Mouse (Mus musculus): ENCODE measurements around the gene Ackr1.

Ackr1 gene

GRCm38 (mm10) chr1:173333312-173334253 lies at the start of gene Ackr1:
Gene Ackr1 (minus strand): TSS chr1:173333750.
- DNase-seq (ENCODE audit: low spot score in 2 of 2): peak; percentile 67 to 76

- no peak for DNase-seq (ENCODE audit: low spot score in 2 of 2)
Observed at GRCm38 (mm10) chr1:173381436-173381835, 47.9 kb upstream of the Ackr1 start.

- peak in 1 of 2 experiments; percentile 34 for DNase-seq (ENCODE audit: low spot score in 2 of 2)
Observed at GRCm38 (mm10) chr1:173377380-173378112, 44.0 kb upstream of the Ackr1 start.

- no peak for DNase-seq (ENCODE audit: low spot score in 2 of 2)
Observed at GRCm38 (mm10) chr1:173374020-173374419, 40.5 kb upstream of the Ackr1 start.

- DNase-seq (ENCODE audit: low spot score in 2 of 2): no peak
Observed at GRCm38 (mm10) chr1:173371586-173371985, 38.0 kb upstream of the Ackr1 start.

- no peak for DNase-seq (ENCODE audit: low spot score in 2 of 2)
Observed at GRCm38 (mm10) chr1:173370456-173370855, 36.9 kb upstream of the Ackr1 start.

- no peak for DNase-seq (ENCODE audit: low spot score in 2 of 2)
Observed at GRCm38 (mm10) chr1:173369611-173370010, 36.1 kb upstream of the Ackr1 start.

GRCm38 (mm10) chr1:173367356-173368046 lies 34.0 kb upstream of the Ackr1 start, which contains the start of gene Cadm3:
Gene Cadm3 (minus strand): TSS chr1:173367695.
- no peak for DNase-seq (ENCODE audit: low spot score in 2 of 2)

GRCm38 (mm10) chr1:173366701-173367355 lies 33.3 kb upstream of the Ackr1 start:
- DNase-seq (ENCODE audit: low spot score in 2 of 2): no peak

GRCm38 (mm10) chr1:173365970-173366409 lies 32.4 kb upstream of the Ackr1 start:
- no peak for DNase-seq (ENCODE audit: low spot score in 2 of 2)

- no peak for DNase-seq (ENCODE audit: low spot score in 2 of 2)
Observed at GRCm38 (mm10) chr1:173364125-173364800, 30.7 kb upstream of the Ackr1 start.

- no peak for DNase-seq (ENCODE audit: low spot score in 2 of 2)
Observed at GRCm38 (mm10) chr1:173363436-173363835, 29.9 kb upstream of the Ackr1 start.

- peak in 1 of 2 experiments; percentile 32 for DNase-seq (ENCODE audit: low spot score in 2 of 2)
Observed at GRCm38 (mm10) chr1:173361651-173362050, 28.1 kb upstream of the Ackr1 start.

GRCm38 (mm10) chr1:173359590-173360290 lies 26.2 kb upstream of the Ackr1 start:
- no peak for DNase-seq (ENCODE audit: low spot score in 2 of 2)

- no peak for DNase-seq (ENCODE audit: low spot score in 2 of 2)
Observed at GRCm38 (mm10) chr1:173357799-173358198, 24.2 kb upstream of the Ackr1 start.

GRCm38 (mm10) chr1:173356699-173357098 lies 23.1 kb upstream of the Ackr1 start:
- no peak for DNase-seq (ENCODE audit: low spot score in 2 of 2)

- no peak for DNase-seq (ENCODE audit: low spot score in 2 of 2)
Observed at GRCm38 (mm10) chr1:173355107-173355846, 21.7 kb upstream of the Ackr1 start.

- no peak for DNase-seq (ENCODE audit: low spot score in 2 of 2)
Observed at GRCm38 (mm10) chr1:173350372-173350957, 16.9 kb upstream of the Ackr1 start, which contains the start of gene Aim2. Gene Aim2 (plus strand): TSS chr1:173350879.

GRCm38 (mm10) chr1:173349946-173350345 lies 16.4 kb upstream of the Ackr1 start:
- DNase-seq (ENCODE audit: low spot score in 2 of 2): peak in 1 of 2 experiments; percentile 45
